Mouse (Mus musculus) mature B cell (primary cell): ENCODE data around the gene Mgam.
"Not testable (repeated sequence)": the region's sequence is repeated elsewhere in the genome, so short reads cannot be mapped to it uniquely, and the experiment has no call there.

ENCODE experiments used
- in situ Hi-C: fragments of 300-500 bp; cut with MboI; formaldehyde crosslinking; loops from 2 replicates; pipeline ENCODE4 v1.14.3; 2019

Gene Mgam

DNA sequence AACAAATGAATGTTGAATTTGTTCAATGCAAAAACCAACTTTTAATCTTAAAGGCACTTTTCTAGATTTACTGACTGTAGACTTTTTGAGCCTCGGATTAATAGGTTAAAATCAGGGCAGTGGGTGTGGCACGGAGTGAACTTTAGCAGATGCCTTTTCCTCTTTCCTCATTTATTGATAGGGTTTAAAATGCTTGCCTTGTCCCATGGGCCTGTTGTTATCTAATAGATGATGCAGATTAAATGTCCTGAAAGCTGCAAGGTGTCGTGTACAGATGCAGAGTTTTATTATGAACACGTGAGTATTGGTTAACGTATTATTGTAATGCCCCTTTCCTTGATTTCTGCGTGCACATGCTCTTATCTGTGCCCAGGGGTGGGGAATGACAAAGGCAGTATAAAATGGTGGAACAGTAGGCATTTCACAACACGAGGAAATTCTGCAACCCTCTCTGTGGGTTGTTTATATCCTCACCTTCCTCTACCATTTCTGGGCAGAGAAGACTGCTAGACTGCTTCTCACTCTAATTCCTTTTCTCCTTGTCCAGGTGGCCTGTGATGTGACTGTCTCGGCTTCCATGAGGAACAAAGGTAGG is at the start of gene Mgam:
Mgam (plus strand) TSS at position 426 of the 595 bp plus-strand sequence.
- in situ Hi-C loops = no loop called here

- in situ Hi-C loops = no loop called here
Measured at GRCm38 (mm10) chr6:40584336-40584735, 44.3 kb upstream of the Mgam start.

GRCm38 (mm10) chr6:40585645-40586044 is 43.0 kb upstream of the Mgam start, which contains the start of gene Clec5a:
Gene Clec5a, minus strand, starts transcription at chr6:40585821.
- in situ Hi-C loops = no loop called here

- in situ Hi-C loops = no loop called here
Measured at GRCm38 (mm10) chr6:40588346-40588745, 40.3 kb upstream of the Mgam start.

- in situ Hi-C loops = no loop called here
Measured at GRCm38 (mm10) chr6:40594804-40595550, 33.7 kb upstream of the Mgam start.

DNA sequence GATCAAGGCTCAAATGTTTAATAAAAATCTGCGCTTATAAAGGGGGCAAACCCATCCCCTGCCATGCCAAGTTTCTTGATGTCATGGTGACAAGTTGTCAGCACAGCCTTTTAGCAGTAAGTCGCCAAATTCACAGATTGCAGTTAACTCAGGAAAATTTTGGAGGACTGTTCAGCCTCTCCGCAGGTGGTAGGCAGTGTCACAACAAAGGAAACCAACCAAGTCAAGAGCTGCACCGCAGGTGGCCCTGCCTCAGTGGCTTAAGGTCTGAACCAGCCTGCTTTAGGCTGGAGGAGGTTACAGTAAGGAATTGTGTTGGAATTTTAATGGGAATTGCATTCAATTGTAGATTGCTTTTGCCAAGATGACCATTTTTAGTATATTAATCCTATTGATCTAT is 30.1 kb upstream of the Mgam start:
- in situ Hi-C loops = not testable (repeated sequence)

DNA sequence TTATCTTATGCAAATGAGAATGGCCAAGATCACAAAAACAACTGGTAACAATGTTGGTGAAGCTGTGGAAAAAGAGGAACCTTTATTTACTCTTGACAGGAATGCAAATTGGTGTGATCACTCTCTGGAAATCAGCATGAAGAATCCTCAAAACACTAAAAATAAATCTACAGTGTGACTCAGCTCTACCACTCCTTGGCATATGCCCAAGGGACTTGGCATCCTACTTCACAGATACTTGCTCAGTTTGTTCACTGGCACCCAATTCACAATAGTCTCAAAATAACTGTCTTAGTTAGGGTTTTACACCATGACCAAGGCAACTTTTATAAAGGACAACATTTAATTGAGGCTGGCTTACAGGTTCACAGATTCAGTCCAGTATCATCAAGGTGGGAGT is 21.2 kb upstream of the Mgam start:
- in situ Hi-C loops = no loop called here

GRCm38 (mm10) chr6:40610244-40610643 is 18.4 kb upstream of the Mgam start:
- in situ Hi-C loops = no loop called here

DNA sequence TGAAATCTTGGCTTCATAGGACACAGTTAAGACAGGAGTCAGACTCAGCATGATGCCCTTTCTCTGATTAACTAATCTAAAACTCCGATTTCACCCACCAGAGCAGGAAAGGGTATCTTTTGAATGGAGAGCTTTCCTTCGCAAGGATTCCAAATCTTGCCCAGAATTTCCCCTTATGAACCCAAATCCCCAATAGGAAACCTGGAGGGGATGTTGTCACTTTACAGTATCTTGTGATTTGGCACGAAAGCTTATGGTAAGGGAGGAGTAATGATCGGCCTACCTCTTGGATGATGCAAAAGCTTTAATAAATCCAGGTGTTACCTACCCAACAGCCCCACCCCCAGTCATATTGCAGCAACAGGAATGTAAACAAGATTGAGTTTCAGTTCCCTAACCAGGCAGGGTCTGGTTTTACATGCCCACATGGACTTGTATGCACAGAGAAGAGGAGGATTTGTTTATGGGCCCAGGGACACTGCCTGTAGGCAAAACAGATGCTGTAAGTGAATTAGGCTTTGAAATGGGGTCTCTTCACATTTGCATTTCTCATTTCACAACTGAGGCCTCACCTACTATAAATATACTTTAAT is 15.3 kb upstream of the Mgam start, which contains the start of gene Tas2r138:
Tas2r138 (minus strand) TSS at position 51 of the 593 bp plus-strand sequence.
- in situ Hi-C loops = no loop called here

DNA sequence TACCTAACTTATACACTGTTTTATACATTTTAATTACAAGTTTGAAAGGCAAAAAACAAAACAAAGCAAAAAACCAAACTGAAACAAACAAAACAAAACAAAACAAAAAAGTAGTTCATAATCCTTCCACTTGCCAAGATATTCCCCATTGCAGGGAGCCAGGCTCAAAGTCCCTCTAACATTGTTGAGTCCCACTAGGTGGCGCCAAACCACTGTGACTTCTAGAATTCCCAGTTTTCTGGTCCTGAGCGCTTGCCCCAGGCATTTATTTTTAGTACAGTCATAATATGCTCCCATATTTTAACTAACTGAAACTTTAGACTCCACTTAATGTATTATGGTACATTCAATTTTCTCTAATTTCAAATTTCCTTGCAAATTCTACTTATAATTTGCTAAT is 10.7 kb upstream of the Mgam start:
- in situ Hi-C loops = no loop called here

DNA sequence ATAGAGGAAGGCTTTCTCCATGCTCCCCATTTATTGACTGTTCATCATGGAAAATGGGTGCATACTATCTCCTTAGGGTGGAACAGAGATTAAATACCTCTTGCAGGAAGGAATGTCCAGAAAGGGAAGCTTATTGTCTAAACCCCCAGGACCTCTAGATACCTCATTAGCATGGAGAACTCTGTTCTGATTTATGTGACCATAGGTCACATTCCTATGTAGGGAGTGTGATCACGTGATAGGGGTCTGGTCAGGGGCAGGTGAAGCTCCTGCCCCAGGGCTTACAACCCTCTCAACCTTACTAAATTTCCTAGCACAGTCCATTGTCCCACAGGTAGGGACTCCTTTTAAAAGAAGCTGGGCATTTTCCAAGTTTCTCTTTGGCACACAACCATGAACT is 2.5 kb upstream of the Mgam start:
- in situ Hi-C loops = no loop called here

DNA sequence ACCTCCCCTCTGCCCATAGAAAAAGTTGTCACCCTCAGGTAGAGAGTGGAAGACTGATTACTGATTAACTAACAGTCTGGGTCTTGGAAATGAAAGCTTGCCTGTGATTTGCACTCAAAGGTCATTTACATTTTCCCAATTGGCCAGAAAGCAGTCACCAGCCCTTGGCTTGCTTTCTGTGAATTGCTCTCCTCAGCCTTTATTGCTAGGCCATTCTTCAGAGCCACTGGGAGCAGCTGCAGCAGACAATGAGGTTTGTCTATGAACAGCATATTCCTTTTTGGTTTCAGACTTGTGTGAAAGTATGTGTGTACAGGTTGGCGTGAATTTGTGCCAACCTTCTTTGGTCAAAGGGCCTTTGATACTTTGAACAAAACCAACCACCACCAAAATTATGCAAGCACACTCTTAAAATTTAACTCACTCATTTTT is 6.0 kb downstream of the Mgam start:
- in situ Hi-C loops = no loop called here

DNA sequence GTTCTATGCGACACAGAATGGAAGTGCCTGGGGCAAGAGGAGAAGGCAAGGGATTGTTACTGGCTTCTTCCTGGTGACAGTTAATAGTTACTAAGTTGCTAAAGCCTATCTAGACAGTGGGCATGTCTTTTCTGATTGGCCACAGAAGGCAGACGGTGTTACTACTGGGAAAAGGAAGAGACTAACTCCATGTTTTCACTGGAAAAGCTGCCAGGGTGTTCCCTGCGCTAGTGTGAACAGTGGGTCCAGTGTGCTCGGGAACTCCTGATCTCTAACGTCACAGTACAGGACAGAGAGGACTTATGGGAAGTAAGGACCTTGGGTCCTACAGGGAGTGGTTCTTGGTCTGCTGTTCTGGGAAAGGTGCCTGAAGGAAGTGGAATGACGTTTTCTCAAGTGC is 6.9 kb downstream of the Mgam start:
- in situ Hi-C loops = no loop called here

- in situ Hi-C loops = no loop called here
Measured at GRCm38 (mm10) chr6:40637755-40638154, 9.1 kb downstream of the Mgam start.

DNA sequence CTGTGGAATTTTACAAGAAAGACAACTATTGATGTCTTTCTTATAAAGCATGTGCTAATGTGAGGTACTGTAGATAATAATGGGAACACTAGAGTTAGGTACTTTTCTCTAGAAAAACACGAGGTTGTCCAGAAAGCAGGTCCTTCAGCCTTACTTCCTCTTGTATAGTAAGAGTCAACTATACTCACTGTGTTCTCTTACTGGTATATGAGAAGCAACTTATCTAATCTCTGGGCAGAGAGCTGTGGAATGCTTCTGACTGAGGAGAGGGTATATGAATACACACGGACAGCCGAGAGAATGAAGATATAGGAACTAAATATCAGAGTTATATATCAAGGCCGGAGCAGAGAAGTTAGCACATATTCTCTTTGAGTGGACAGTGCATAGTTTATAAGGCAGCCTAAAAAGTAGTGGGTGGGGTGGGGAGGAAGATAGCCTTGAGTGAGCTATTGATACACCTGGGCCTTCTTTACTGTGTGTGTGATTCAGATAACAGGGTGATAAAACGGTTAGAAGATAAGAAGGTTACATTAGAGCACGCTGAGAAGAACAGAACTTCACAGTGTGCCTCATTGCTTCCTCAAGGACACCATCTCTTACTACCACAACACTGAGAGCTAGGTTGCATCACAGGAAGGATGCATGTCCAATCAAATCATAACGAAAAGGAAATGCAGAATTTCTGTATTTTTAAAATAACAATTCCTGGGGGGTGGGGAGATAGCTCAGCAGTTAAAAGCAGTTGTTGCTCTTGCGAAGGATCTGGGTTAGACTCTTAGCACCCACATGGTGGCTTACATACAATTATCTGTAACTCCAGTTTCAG is 12.3 kb downstream of the Mgam start:
- in situ Hi-C loops = no loop called here

DNA sequence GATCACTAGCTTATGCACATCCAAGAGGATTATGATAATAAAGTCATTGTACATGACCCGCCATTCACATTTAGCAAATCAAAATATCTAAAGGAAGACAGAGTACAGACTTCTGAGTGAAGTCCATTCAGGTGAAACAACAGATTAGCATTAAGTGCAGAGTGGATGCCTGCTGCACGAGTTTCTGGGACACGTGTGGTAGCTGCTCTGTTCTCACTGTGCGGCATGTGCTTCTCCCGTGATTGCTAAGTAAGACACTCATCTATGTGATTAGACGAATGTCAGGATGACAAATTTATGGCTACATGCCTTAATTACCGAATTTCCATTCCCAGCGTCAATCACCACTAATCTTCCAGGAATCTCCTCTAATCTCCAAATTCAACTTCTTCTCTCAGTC is 17.1 kb downstream of the Mgam start:
- in situ Hi-C loops = no loop called here

DNA sequence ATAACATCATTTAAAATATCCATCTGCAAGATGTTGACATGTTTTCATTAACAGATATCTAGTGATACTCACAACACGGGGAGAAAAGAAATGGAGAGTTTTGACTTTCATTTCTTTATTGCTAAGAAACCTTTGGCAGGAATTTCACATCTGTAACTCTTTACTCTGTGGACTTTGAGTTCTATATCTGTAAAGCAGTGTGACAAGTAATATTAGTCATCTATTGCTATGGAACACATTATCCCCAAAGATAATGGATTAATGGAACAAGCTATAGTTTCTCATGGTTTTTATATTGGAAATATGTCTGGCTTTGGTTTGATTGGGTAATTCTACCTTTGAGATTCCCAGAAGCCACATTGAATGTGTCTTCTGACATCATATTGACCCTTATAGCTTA is 22.3 kb downstream of the Mgam start:
- in situ Hi-C loops = no loop called here

DNA sequence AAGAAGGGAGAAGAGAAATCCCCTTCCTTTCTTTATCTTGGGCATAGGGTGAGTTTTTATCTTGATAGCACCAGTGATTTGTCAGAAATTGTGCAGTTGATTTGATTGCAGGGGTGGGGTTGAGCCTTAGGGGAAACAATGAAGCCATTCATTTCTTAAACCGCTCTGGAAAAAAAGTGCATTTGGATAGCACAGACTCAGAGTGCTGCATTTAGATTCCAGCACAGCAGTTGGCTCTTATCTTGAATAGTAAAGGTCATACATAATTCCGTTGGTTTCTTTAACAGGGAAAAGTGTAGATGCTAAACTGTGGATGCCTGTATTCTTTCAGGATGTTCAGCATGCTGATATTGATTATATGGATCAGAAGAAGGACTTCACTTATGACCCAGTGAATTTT is 32.3 kb downstream of the Mgam start:
- in situ Hi-C loops = no loop called here

- in situ Hi-C loops = loop anchor here (25.0 kb wide), 1 partner anchor 202 kb away; the partner anchor contains the start of genes Tas2r108 and Tas2r137
Measured at GRCm38 (mm10) chr6:40689180-40689579, 60.5 kb downstream of the Mgam start.

DNA sequence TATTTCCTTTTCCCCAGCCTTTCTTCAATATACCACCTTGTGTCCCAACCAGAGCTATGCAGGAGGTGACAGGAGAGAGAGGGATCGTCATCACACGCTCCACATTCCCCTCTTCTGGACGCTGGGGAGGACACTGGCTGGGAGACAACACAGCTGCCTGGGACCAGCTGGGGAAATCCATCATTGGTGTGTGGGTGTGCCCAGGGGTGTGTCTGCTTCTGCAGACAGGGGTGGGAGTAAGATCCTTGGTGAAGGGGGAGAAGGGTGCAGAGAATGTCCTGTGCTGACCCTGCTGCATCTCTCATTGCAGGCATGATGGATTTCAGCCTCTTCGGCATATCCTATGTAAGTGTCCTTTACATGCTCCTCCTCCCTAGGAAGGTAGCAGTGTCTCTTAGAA is 63.4 kb downstream of the Mgam start:
- in situ Hi-C loops = loop anchor here (25.0 kb wide), 1 partner anchor 205 kb away; the partner anchor contains the start of genes Tas2r108 and Tas2r137

DNA sequence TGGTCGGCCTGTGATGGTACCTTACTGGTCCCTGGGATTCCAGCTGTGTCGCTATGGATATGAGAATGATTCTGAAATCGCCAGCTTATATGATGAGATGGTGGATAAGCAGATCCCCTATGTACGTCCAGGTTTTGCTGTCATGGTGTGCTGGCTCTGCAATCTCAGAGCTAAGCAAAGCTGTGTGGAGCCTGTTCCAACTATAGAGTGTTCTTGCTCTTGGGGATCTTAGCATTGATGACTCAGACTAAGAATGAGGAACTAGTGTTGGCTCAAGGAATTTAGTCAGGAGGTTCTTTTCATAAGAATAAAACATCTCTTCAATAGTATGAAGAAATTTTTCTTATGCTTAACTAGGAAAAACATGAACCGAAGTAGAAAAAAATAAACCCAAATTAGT is 84.9 kb downstream of the Mgam start:
- in situ Hi-C loops = not testable (repeated sequence)

DNA sequence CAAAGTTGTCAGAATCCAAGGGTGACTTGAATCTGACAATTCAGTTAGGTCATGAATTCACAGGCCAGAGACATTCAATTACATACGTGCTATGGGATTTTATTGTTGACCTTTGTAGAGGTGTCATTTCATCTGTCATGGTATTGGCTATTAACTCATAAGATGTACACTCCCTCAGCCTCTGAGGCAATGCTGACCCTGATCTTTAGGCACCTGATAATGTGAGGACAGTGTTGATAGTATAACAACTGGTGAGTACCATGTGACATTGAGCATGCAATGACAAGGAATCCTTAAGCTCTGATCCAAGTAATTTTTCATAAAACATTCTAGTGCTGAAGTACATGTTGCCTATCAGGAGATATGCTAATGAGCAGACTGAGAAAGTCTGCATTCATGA is 87.1 kb downstream of the Mgam start:
- in situ Hi-C loops = no loop called here
